Mouse (Mus musculus): ENCODE data around the gene Fads6. TPM values are rescaled to one million over a fixed set of nuclear protein-coding genes. Genes with fewer than 3 reads are reported as not detected.

Fads6 gene
- polyA plus RNA-seq, 1 experiment = 1.1 TPM

GRCm38 (mm10) chr11:115259134-115259533, 38.3 kb downstream of the Fads6 start:
- WGBS = 81% methylated on average over 4 of the region's 4 CpGs
- peaks cover 10% of the 10 kb centered on the region for H3K27me3 ChIP-seq (ENCODE audit: control insufficient read depth, insufficient read depth, low read length)
- TF ChIP-seq CTCF (IDR thresholded peaks at IDR 0.05; ENCODE audit: extremely low read depth, insufficient read depth, insufficient read length, insufficient replicate concordance) = no peak
- TF ChIP-seq POLR2A (IDR thresholded peaks at IDR 0.05; ENCODE audit: low read depth, low read length) = no peak

GRCm38 (mm10) chr11:115257775-115258510, 39.5 kb downstream of the Fads6 start:
- WGBS = 30% methylated on average over 57 of the region's 59 CpGs
- no peak for DNase-seq (ENCODE audit: low read depth in 1 of 2, low spot score in 2 of 2)
- H3K27me3 ChIP-seq (ENCODE audit: control insufficient read depth, insufficient read depth, low read length) = peaks cover 9% of the 10 kb centered on the region
- peaks cover 5% of the 10 kb centered on the region; the same call in 1 of the 2 replicates for H3K4me1 ChIP-seq (ENCODE audit: control insufficient read depth, insufficient read depth, insufficient read length)
- no peak overlapping the region for H3K27ac ChIP-seq (ENCODE audit: insufficient read depth, low read length)
- no peaks in the 10 kb centered on the region for H3K36me3 ChIP-seq (ENCODE audit: control insufficient read depth, insufficient read depth, low read length)
- no peak for TF ChIP-seq POLR2A (IDR thresholded peaks at IDR 0.05; ENCODE audit: low read depth, low read length)
- TF ChIP-seq CTCF (IDR thresholded peaks at IDR 0.05; ENCODE audit: extremely low read depth, insufficient read depth, insufficient read length, insufficient replicate concordance) = no peak
- no peak overlapping the region for H3K4me3 ChIP-seq (ENCODE audit: extremely low read depth, insufficient read depth, insufficient read length)

More at GRCm38 (mm10) chr11:115259134-115259533, 38.3 kb downstream of the Fads6 start:
- H3K27ac ChIP-seq (ENCODE audit: insufficient read depth, low read length) = no peak overlapping the region
- no peak for DNase-seq (ENCODE audit: low read depth in 1 of 2, low spot score in 2 of 2)
- no peak overlapping the region for H3K4me3 ChIP-seq (ENCODE audit: extremely low read depth, insufficient read depth, insufficient read length)
- no peaks in the 10 kb centered on the region for H3K36me3 ChIP-seq (ENCODE audit: control insufficient read depth, insufficient read depth, low read length)
- H3K4me1 ChIP-seq (ENCODE audit: control insufficient read depth, insufficient read depth, insufficient read length) = peaks cover 5% of the 10 kb centered on the region; the same call in 1 of the 2 replicates

- no peak for DNase-seq (ENCODE audit: low read depth in 1 of 2, low spot score in 2 of 2)
- Histone ChIP-seq H3K4me3 (ENCODE audit: extremely low read depth, insufficient read depth, insufficient read length) (no peak overlapping the region), H3K27me3 (ENCODE audit: control insufficient read depth, insufficient read depth, low read length) (peaks cover 12% of the 10 kb centered on the region), H3K4me1 (ENCODE audit: control insufficient read depth, insufficient read depth, insufficient read length) (peaks cover 12% of the 10 kb centered on the region), H3K36me3 (ENCODE audit: control insufficient read depth, insufficient read depth, low read length) (no peaks in the 10 kb centered on the region), H3K27ac (ENCODE audit: insufficient read depth, low read length) (no peak overlapping the region)
- WGBS = 77% methylated on average over 3 of the region's 3 CpGs
- TF ChIP-seq POLR2A (IDR thresholded peaks at IDR 0.05; ENCODE audit: low read depth, low read length) (no peak), CTCF (IDR thresholded peaks at IDR 0.05; ENCODE audit: extremely low read depth, insufficient read depth, insufficient read length, insufficient replicate concordance) (no peak)
These were observed 46.2 kb downstream of the Fads6 start for GRCm38 (mm10) chr11:115251258-115251657.

- H3K4me1 ChIP-seq (ENCODE audit: control insufficient read depth, insufficient read depth, insufficient read length) = peaks cover 12% of the 10 kb centered on the region
- H3K27me3 ChIP-seq (ENCODE audit: control insufficient read depth, insufficient read depth, low read length) = peaks cover 12% of the 10 kb centered on the region
- H3K27ac ChIP-seq (ENCODE audit: insufficient read depth, low read length) = no peak overlapping the region
- DNase-seq (ENCODE audit: low read depth in 1 of 2, low spot score in 2 of 2) = no peak
- peak overlapping the region; percentile 19; the same call in 1 of the 2 replicates for H3K4me3 ChIP-seq (ENCODE audit: extremely low read depth, insufficient read depth, insufficient read length)
- TF ChIP-seq POLR2A (IDR thresholded peaks at IDR 0.05; ENCODE audit: low read depth, low read length) (no peak), CTCF (IDR thresholded peaks at IDR 0.05; ENCODE audit: extremely low read depth, insufficient read depth, insufficient read length, insufficient replicate concordance) (no peak)
- H3K36me3 ChIP-seq (ENCODE audit: control insufficient read depth, insufficient read depth, low read length) = no peaks in the 10 kb centered on the region
- WGBS = 7% methylated on average over 36 of the region's 36 CpGs
These were observed 46.9 kb downstream of the Fads6 start for GRCm38 (mm10) chr11:115250405-115251090.

DNA sequence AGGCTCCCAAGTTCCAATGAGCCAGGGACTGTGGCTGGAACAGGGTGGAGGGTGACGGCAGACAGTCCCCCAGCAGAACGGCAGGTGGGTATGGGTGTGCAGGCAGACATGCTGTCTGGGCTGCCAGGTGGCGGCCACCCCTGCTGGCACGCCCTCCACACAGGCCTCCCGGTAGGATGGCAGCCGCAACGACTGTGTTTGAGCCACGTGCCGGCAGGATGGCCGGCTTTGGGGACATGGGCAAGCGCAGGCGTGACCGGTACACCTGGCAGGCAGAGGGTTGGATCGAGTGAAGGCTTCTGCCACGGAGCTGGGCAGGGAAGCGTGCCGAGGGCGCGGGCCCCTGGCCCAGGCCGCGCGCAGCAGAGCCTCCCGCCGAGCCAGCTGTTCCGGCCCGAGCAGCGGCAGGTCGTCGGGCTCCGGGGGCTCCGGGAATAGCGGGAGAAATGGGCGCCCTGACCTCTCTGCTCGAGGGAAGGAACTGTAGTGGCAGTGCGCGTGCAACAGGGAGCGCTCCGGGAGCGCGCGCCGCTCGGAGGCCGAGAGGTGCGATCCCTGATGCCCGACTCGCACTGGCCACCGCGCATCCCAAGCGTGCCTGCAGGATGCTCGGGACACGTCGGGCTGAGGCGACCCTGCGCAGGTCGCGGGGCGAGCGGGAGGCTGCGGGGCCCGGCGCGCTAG, 47.6 kb downstream of the Fads6 start:
- Histone ChIP-seq H3K4me3 (ENCODE audit: extremely low read depth, insufficient read depth, insufficient read length) (peak overlapping the region; percentile 19; the same call in 1 of the 2 replicates), H3K27ac (ENCODE audit: insufficient read depth, low read length) (no peak overlapping the region), H3K4me1 (ENCODE audit: control insufficient read depth, insufficient read depth, insufficient read length) (peaks cover 12% of the 10 kb centered on the region), H3K36me3 (ENCODE audit: control insufficient read depth, insufficient read depth, low read length) (peaks cover 4% of the 10 kb centered on the region; the same call in 1 of the 2 replicates), H3K27me3 (ENCODE audit: control insufficient read depth, insufficient read depth, low read length) (peaks cover 12% of the 10 kb centered on the region)
- DNase-seq (ENCODE audit: low read depth in 1 of 2, low spot score in 2 of 2) = no peak
- no peak for TF ChIP-seq CTCF (IDR thresholded peaks at IDR 0.05; ENCODE audit: extremely low read depth, insufficient read depth, insufficient read length, insufficient replicate concordance)
- TF ChIP-seq POLR2A (IDR thresholded peaks at IDR 0.05; ENCODE audit: low read depth, low read length) = no peak
- 4% methylated on average over 63 of the region's 63 CpGs for WGBS

GRCm38 (mm10) chr11:115247945-115248344, 49.5 kb downstream of the Fads6 start:
- peaks cover 13% of the 10 kb centered on the region; the same call in 1 of the 2 replicates for H3K36me3 ChIP-seq (ENCODE audit: control insufficient read depth, insufficient read depth, low read length)

More at GRCm38 (mm10) chr11:115247945-115248344, 49.5 kb downstream of the Fads6 start:
- TF ChIP-seq POLR2A (IDR thresholded peaks at IDR 0.05; ENCODE audit: low read depth, low read length) (no peak), CTCF (IDR thresholded peaks at IDR 0.05; ENCODE audit: extremely low read depth, insufficient read depth, insufficient read length, insufficient replicate concordance) (no peak)
- H3K27me3 ChIP-seq (ENCODE audit: control insufficient read depth, insufficient read depth, low read length) = peaks cover 12% of the 10 kb centered on the region
- WGBS = 51% methylated on average over 6 of the region's 6 CpGs
- H3K4me3 ChIP-seq (ENCODE audit: extremely low read depth, insufficient read depth, insufficient read length) = no peak overlapping the region
- no peak for DNase-seq (ENCODE audit: low read depth in 1 of 2, low spot score in 2 of 2)
- H3K27ac ChIP-seq (ENCODE audit: insufficient read depth, low read length) = no peak overlapping the region
- peaks cover 12% of the 10 kb centered on the region for H3K4me1 ChIP-seq (ENCODE audit: control insufficient read depth, insufficient read depth, insufficient read length)

Measured in spleen, adult 2 months (tissue).